Mouse (Mus musculus) intestine, embryonic 15.5 days (tissue): ENCODE data around the gene Wipi1. TPM values are rescaled to one million over a fixed set of nuclear protein-coding genes. Genes with fewer than 3 reads are reported as not detected.

Source experiments
- ATAC-seq: fragments of 200-750 bp; cut with Nextera tagmentation; 2 replicates; pipeline ENCODE4 v1.8.0; 2017; ENCODE audit warnings: moderate TSS enrichment, moderate library complexity
- H3K27ac ChIP-seq: fragments of 300-500 bp; sonication (generic); 2 replicates; pipeline ENCODE4 v1.5.1; 2015; ENCODE audit warnings: mild to moderate bottlenecking, inconsistent platforms
- H3K27me3 ChIP-seq: fragments of 300-500 bp; sonication (generic); replicated peaks from 2 replicates; pipeline ENCODE4 v1.6.1; 2015; ENCODE audit warnings: inconsistent platforms
- H3K36me3 ChIP-seq: fragments of 300-500 bp; sonication (generic); 2 replicates; pipeline ENCODE4 v1.6.1; 2015; ENCODE audit warnings: inconsistent platforms
- H3K4me1 ChIP-seq: fragments of 300-500 bp; sonication (generic); replicated peaks from 2 replicates; pipeline ENCODE4 v1.6.1; 2015; ENCODE audit warnings: inconsistent platforms
- H3K4me2 ChIP-seq: fragments of 300-500 bp; sonication (generic); replicated peaks from 2 replicates; pipeline ENCODE4 v1.6.1; 2015; ENCODE audit warnings: mild to moderate bottlenecking, inconsistent platforms
- H3K4me3 ChIP-seq: fragments of 300-500 bp; sonication (generic); replicated peaks from 2 replicates; pipeline ENCODE4 v1.5.1; 2015; ENCODE audit warnings: inconsistent platforms
- H3K9ac ChIP-seq: fragments of 300-500 bp; sonication (generic); 2 replicates; pipeline ENCODE4 v1.6.1; 2015; ENCODE audit warnings: inconsistent platforms
- H3K9me3 ChIP-seq: fragments of 300-500 bp; sonication (generic); 2 replicates; pipeline ENCODE4 v1.6.1; 2016; ENCODE audit warnings: inconsistent platforms
- WGBS: fragments of 180-500 bp; shearing (Covaris S2); methylation state at CpG from one replicate; pipeline ENCODE4 v1.1.7; 2015; 5-methylcytosine and 5-hydroxymethylcytosine counted together
- polyA plus RNA-seq: library from polyadenylated mRNA; unstranded; fragments of >200 nt; fragmentation: Nextera tagmentation; extraction: Ambion mirVana; gene quantifications from 2 replicates; pipeline ENCODE4 v1.2.1, GENCODE M21; 2015

The Wipi1 gene
- polyA plus RNA-seq, 1 experiment from 2014 or later = 30.4 TPM

DNA sequence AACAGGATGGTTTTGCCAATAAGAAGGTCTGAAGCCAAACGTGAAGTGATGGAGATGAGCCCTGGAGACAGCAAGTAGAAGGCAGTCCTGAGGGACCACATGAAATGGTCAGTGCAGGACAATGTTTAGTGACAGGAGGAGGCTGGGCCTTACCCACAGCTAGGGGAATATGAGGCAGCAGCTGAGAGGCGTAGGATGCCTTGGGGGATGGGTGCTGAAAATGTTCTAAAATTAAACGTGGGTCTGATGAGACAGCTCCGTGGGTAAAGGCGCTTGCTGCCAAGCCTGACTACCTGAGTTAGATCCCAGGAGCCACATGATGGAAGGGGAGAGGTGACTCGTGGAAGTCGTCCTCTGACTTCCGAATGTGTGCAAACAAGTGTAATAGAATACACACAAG is 21.8 kb downstream of the Wipi1 start:
- no peak overlapping the region for H3K9ac ChIP-seq
- no peak overlapping the region for H3K4me2 ChIP-seq
- no peak overlapping the region for H3K27ac ChIP-seq
- no peak overlapping the region for H3K4me3 ChIP-seq
- no peak for ATAC-seq
- H3K27me3 ChIP-seq = no peaks in the 10 kb centered on the region
- 0 out of 2 replicates have a peak, but pooled peaks cover 2% of the 10 kb centered on the region for H3K36me3 ChIP-seq
- H3K4me1 ChIP-seq = peaks cover 17% of the 10 kb centered on the region
- H3K9me3 ChIP-seq = no peaks in the 10 kb centered on the region
- 82% methylated on average over 8 of the region's 8 CpGs for WGBS

DNA sequence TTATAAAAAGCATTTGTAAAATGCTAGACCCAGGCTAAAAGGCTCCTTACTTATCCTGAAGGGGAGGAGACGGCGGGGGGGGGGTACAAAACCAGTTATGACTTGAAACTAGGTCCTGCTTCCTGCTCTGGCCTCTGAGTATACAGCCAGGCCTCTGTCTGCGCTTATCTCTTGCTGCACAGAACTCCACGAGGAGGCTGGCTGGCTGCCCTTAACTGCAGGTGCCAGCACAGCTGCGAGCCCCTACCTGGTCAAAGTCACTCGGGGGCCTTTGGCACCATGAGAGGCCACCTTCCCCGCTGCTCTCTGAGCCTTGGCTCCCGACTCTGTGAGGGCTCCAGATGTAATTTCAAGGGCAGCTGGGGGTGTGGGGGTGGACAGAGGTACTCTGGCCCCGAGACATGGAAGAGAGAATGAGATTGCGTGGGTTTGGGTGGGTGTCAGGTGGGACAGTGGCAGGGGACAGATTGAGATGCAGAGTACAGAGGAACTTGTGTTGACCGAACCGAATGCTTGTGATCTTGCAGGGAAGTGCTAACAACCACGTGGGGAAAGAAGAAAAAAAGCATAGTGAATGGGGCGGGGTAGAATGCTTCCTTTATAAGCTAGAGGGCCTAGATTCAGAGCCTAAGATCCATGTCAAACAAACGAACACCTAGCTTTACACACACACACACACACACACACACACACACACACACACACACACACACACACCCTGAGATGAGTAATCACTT is 24.0 kb downstream of the Wipi1 start:
- Histone ChIP-seq H3K36me3 (no peaks in the 10 kb centered on the region; the same call in 1 of the 2 replicates), H3K4me2 (peak overlapping the region; percentile 46), H3K9ac (peak overlapping the region; percentile 28; the same call in 1 of the 2 replicates), H3K4me1 (0 out of 2 replicates have a peak, but pooled peaks cover 6% of the 10 kb centered on the region), H3K9me3 (no peaks in the 10 kb centered on the region), H3K4me3 (no peak overlapping the region), H3K27ac (peak overlapping the region; percentile 93), H3K27me3 (no peaks in the 10 kb centered on the region)
- 48% methylated on average over 15 of the region's 15 CpGs for WGBS
- ATAC-seq = peak; percentile 95

DNA sequence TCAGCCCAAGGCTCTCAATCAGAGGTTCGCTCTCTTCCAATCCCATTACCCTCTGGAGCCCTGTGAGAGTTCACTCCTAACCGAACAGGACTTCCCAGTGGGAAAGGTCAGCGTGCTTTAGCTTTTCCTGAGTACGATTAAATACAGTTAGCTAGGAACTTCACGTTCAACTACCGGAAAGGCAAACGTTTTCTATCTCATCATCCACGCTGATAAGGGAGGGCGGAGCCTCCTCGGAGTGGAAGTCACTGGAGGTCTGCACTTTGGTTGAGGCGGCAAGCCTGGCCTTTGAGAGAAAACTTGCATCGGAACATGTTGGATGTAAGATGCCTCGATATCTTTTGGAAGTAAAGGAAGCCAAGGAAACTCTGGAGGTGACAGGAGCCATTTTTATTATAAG is 24.7 kb downstream of the Wipi1 start:
- peak overlapping the region; percentile 46 for H3K4me2 ChIP-seq

DNA sequence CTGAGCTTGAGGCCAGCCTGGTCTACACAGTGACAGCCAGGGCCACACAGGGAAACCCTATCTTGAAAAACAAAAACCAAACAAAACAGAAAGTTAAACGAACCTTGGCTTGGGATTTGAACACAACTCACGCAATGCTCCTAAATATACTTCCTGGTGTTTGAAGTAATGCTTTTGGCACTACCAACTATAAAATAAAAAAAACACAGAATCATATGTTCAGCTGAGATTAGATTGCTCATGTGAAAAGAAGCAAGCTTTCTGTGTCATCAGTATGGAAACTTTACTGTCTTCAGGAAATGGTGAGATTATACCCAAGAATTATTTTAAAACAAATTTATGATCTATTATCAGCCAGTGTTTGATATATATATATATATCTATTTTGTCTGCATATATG is 25.3 kb downstream of the Wipi1 start:
- Histone ChIP-seq H3K27ac (no peak overlapping the region; the same call in 1 of the 2 replicates), H3K4me3 (no peak overlapping the region), H3K4me2 (no peak overlapping the region), H3K27me3 (no peaks in the 10 kb centered on the region), H3K9ac (no peak overlapping the region), H3K36me3 (no peaks in the 10 kb centered on the region; the same call in 1 of the 2 replicates), H3K9me3 (no peaks in the 10 kb centered on the region), H3K4me1 (0 out of 2 replicates have a peak, but pooled peaks cover 3% of the 10 kb centered on the region)
- ATAC-seq = no peak
- 70% methylated on average over 2 of the region's 2 CpGs for WGBS

More for the DNA sequence above, 24.7 kb downstream of the Wipi1 start:
- Histone ChIP-seq H3K9ac (no peak overlapping the region), H3K4me1 (0 out of 2 replicates have a peak, but pooled peaks cover 3% of the 10 kb centered on the region), H3K27me3 (no peaks in the 10 kb centered on the region), H3K9me3 (no peaks in the 10 kb centered on the region), H3K36me3 (no peaks in the 10 kb centered on the region; the same call in 1 of the 2 replicates), H3K27ac (peak overlapping the region; percentile 93), H3K4me3 (no peak overlapping the region)
- 46% methylated on average over 13 of the region's 13 CpGs for WGBS
- ATAC-seq = peak; percentile 42

DNA sequence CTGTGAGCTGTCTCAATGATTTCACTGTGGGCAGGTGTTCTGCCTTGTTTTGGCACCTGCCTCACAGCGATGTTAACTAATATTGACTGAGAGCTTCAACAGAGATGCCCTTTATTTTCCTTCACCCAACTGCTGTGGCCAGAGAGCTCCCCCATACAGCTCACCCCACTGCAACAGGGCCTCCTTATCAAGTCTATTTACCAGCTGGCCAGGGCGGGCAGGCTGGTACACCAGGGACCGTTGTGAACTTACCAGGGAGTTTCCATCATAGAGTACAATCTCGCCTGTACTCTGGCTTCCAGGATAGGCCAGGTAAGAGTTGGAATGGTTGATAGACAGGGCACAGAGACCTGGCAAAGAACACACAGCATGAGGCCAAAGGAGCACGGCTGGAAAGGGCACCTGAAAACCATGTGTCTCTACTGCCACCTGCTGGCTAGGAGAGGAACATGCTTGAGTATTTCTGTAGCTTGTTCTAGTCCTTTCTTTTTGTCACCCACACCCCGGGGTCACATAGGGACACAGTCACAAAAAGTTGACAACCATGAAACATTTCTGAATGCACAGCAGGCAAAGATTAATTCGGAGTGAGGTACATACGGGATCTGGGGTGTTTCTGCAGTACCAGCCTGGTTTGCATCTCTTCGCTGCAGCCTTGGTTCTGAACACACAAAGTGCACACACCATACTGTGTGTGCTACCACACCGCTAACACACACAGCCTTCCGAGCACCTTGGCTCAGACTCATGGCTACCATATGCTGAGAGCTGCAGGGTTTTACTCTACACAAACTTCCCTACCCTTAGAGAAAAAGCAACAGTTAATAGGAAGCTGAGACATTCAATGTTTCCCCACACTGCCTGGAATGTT is 26.7 kb downstream of the Wipi1 start:
- H3K27me3 ChIP-seq = no peaks in the 10 kb centered on the region
- no peak overlapping the region for H3K9ac ChIP-seq
- no peak overlapping the region for H3K27ac ChIP-seq
- WGBS = 49% methylated on average over 11 of the region's 11 CpGs
- no peak for ATAC-seq
- 0 out of 2 replicates have a peak, but pooled peaks cover 3% of the 10 kb centered on the region for H3K4me1 ChIP-seq
- H3K36me3 ChIP-seq = no peaks in the 10 kb centered on the region; the same call in 1 of the 2 replicates
- no peak overlapping the region for H3K4me2 ChIP-seq
- H3K4me3 ChIP-seq = no peak overlapping the region
- no peaks in the 10 kb centered on the region for H3K9me3 ChIP-seq

DNA sequence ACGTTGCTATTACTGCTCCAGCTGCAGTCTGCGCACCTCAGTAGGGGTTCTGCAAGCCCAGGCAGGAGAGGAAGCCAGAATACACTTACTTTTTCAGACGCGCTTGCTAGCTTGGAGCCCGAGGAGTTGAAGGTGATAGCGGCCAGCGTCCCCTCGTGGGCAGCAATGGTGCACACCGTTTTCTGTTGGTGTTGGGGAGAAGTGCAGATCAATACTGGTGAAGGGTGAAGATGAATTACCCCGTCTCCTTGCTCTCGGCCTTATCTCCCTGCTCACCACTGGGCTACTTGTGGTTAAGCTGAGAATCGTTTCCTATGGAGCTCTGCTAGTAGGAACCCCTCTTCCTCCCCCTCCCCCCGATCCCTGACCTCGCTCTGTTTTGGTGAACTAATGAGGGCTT is 27.8 kb downstream of the Wipi1 start:
- no peak overlapping the region for H3K4me3 ChIP-seq
- no peaks in the 10 kb centered on the region; the same call in 1 of the 2 replicates for H3K36me3 ChIP-seq
- H3K4me1 ChIP-seq = 0 out of 2 replicates have a peak, but pooled peaks cover 3% of the 10 kb centered on the region
- no peak overlapping the region for H3K4me2 ChIP-seq
- no peaks in the 10 kb centered on the region for H3K9me3 ChIP-seq
- 76% methylated on average over 14 of the region's 14 CpGs for WGBS
- ATAC-seq = no peak
- no peaks in the 10 kb centered on the region for H3K27me3 ChIP-seq
- H3K9ac ChIP-seq = no peak overlapping the region
- no peak overlapping the region for H3K27ac ChIP-seq

DNA sequence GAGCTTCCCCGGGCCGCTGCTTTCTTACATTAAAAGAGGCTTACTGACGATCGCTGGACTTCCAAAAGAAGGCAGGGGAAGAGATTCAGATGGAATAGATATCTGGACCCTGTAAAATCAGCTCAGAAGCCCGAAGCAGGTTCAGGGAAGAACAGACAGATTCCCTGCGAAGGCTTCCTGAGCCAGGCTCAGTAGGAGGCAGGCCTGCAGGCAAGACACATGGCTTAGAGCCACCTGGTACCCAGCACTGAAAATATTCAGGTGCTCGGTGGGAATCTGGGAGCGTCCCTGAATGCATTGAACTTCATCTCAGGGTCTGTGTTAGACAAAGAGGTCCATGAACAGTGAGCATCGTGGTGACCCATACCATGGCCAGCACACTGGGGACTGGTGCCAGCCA is 31.8 kb downstream of the Wipi1 start:
- no peak overlapping the region for H3K4me3 ChIP-seq
- H3K27ac ChIP-seq = no peak overlapping the region
- no peak overlapping the region for H3K4me2 ChIP-seq
- no peak for ATAC-seq
- H3K36me3 ChIP-seq = no peaks in the 10 kb centered on the region; the same call in 1 of the 2 replicates
- WGBS = 93% methylated on average over 9 of the region's 9 CpGs
- no peaks in the 10 kb centered on the region for H3K4me1 ChIP-seq
- no peaks in the 10 kb centered on the region for H3K27me3 ChIP-seq
- H3K9ac ChIP-seq = no peak overlapping the region
- H3K9me3 ChIP-seq = no peaks in the 10 kb centered on the region

DNA sequence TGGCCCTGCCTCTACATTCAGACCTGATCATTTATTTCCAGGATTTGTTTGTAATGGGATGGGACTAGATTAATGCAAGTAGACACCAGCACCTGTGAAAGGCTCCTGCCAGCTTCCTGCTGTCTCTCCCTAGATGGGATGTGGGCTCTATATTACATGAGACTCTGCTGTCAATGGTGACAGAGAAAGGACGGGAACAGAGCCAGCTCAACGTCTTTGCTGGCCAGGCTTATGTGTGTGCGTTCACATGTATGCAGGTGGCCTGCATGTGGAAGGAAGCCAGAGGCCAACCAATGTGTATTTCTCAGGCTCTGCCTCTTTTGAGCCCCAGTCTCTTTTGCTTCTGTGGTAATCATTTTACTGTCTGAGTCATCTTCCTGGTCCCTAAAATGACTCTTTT is 33.2 kb downstream of the Wipi1 start:
- no peaks in the 10 kb centered on the region; the same call in 1 of the 2 replicates for H3K36me3 ChIP-seq
- H3K9me3 ChIP-seq = no peaks in the 10 kb centered on the region
- WGBS = 75% methylated on average over 3 of the region's 3 CpGs
- no peak overlapping the region for H3K4me2 ChIP-seq
- ATAC-seq = no peak
- H3K4me3 ChIP-seq = no peak overlapping the region
- no peaks in the 10 kb centered on the region for H3K4me1 ChIP-seq
- H3K27ac ChIP-seq = no peak overlapping the region
- H3K9ac ChIP-seq = no peak overlapping the region
- H3K27me3 ChIP-seq = no peaks in the 10 kb centered on the region

DNA sequence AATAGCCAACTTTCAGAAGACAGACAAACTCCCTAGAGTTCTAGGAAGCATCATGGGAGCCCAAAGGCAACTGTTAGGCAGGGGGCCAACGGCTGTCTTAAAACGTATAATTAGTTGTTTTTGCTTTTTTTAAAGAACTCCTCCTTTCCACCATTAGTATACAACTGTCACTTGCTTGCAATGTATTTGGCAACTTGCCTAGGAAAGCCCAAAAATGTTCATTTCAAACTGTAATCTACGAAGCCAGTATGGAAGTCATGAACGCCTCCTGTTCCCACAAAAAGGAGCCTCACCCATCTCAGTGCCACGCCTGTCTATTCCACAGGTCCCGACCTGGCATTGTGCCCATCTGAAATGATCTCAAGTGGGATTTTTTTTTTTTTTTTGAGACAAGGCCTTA is 35.9 kb downstream of the Wipi1 start:
- no peaks in the 10 kb centered on the region for H3K27me3 ChIP-seq
- H3K4me1 ChIP-seq = no peaks in the 10 kb centered on the region
- H3K9ac ChIP-seq = no peak overlapping the region
- no peak overlapping the region for H3K4me2 ChIP-seq
- H3K36me3 ChIP-seq = no peaks in the 10 kb centered on the region
- no peak overlapping the region for H3K27ac ChIP-seq
- H3K9me3 ChIP-seq = no peaks in the 10 kb centered on the region
- no peak for ATAC-seq
- WGBS = 64% methylated on average over 6 of the region's 6 CpGs
- H3K4me3 ChIP-seq = no peak overlapping the region

DNA sequence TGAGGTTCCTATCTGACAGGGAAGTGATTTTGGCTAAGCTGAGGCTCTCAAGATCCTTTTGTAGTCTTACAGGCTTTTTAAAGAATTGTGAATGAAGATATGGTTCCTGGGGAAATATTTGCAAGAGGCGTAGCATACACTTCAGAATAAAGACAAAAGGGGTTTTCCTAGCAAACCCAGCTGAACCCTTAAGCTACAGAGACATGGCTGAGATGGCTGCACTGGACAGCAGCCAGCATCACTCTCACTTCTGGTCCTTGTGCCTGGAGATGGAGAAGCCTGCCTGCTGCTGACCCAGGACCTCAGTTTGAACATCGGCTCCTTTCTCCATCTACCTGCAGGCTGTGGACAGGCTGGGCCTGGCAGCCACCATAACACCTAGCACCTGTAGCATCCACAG is 37.2 kb downstream of the Wipi1 start:
- Histone ChIP-seq H3K27ac (no peak overlapping the region), H3K4me3 (no peak overlapping the region), H3K9ac (no peak overlapping the region), H3K9me3 (no peaks in the 10 kb centered on the region), H3K4me2 (no peak overlapping the region), H3K27me3 (no peaks in the 10 kb centered on the region), H3K4me1 (no peaks in the 10 kb centered on the region), H3K36me3 (no peaks in the 10 kb centered on the region)
- WGBS = 79% methylated on average over 2 of the region's 2 CpGs
- no peak for ATAC-seq

DNA sequence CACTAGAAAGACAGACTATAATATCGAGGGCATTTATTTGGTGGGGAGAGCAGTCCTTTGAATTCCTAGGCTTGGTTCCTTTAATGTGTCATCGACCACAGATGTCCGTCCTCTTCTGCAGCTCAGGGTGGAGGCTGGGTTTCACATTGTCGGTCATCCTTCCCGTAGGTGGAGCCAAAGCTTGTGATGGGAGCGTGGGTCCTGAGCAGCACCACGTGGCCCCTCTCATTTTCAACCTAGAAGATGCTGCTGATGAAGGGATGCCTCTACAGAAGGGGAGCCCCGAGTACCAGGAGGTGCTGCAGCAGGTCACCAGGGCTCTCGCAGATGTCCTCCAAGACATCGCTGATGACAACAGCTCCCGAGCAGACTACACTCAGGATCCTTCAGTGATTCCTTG is 39.7 kb downstream of the Wipi1 start:
- H3K27ac ChIP-seq = no peak overlapping the region
- H3K4me2 ChIP-seq = no peak overlapping the region
- H3K4me1 ChIP-seq = no peaks in the 10 kb centered on the region
- no peak overlapping the region for H3K9ac ChIP-seq
- no peaks in the 10 kb centered on the region for H3K27me3 ChIP-seq
- 88% methylated on average over 11 of the region's 11 CpGs for WGBS
- H3K36me3 ChIP-seq = no peaks in the 10 kb centered on the region
- no peaks in the 10 kb centered on the region for H3K9me3 ChIP-seq
- no peak for ATAC-seq
- no peak overlapping the region for H3K4me3 ChIP-seq

DNA sequence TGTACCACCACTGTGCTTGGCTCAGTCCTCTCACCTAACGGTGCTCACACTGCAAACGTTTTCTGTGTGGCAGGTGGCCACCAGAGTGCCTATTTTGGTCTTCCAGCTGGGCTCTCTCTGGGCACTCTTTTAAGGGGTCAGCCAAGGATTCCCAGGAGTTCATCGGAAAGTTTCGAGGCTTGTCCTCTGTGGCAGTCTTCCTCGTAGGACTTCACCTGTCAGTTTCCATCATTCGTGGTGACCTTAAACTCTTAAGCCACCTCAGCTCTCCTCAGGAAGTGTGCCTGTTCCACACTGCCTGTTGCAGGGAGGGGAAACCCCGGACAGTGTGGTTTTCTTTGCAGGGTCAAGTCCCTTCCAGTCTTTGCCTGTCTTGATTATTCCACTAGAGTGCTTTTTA is 42.0 kb downstream of the Wipi1 start:
- WGBS = 72% methylated on average over 7 of the region's 7 CpGs
- H3K9me3 ChIP-seq = no peaks in the 10 kb centered on the region

More for the DNA sequence above, 42.0 kb downstream of the Wipi1 start:
- Histone ChIP-seq H3K36me3 (no peaks in the 10 kb centered on the region), H3K27ac (no peak overlapping the region), H3K27me3 (no peaks in the 10 kb centered on the region), H3K4me3 (no peak overlapping the region), H3K4me1 (no peaks in the 10 kb centered on the region), H3K9ac (no peak overlapping the region), H3K4me2 (no peak overlapping the region)
- ATAC-seq = no peak
